Mouse (Mus musculus) liver, postnatal 0 days (tissue): ENCODE results near the gene Clic4. TPM values are rescaled to one million over a fixed set of nuclear protein-coding genes. Genes with fewer than 3 reads are reported as not detected.
A peak's percentile ranks its signal among the peaks of the same experiment; 100 is the strongest.

Experiments used
- ATAC-seq: fragments of 200-750 bp; cut with Nextera tagmentation; 2 replicates; pipeline ENCODE4 v1.8.0; 2017; ENCODE audit warnings: mild to moderate bottlenecking, moderate library complexity
- DNase-seq: peaks from one replicate; pipeline ENCODE4 v3.0.0-alpha.2; 2016
- H3K27ac ChIP-seq: fragments of 300-500 bp; sonication (generic); 2 replicates; pipeline ENCODE4 v1.5.1; 2014; ENCODE audit warnings: antibody characterized with exemption, moderate library complexity, mild to moderate bottlenecking, low read depth
- H3K27me3 ChIP-seq: fragments of 300-500 bp; sonication (generic); 2 replicates; pipeline ENCODE4 v1.6.1; 2014; ENCODE audit warnings: low read length, control low read depth, mixed read lengths; ENCODE audit not compliant: insufficient read depth
- H3K36me3 ChIP-seq: fragments of 300-500 bp; sonication (generic); replicated peaks from 2 replicates; pipeline ENCODE4 v1.6.1; 2014; ENCODE audit warnings: mild to moderate bottlenecking, control low read depth, low read length, moderate library complexity, mixed read lengths; ENCODE audit not compliant: insufficient read depth
- H3K4me1 ChIP-seq: fragments of 300-500 bp; sonication (generic); 2 replicates; pipeline ENCODE4 v1.6.1; 2014; ENCODE audit warnings: antibody characterized with exemption, mild to moderate bottlenecking, control low read depth; ENCODE audit not compliant: insufficient read depth
- H3K4me2 ChIP-seq: fragments of 300-500 bp; sonication (generic); 2 replicates; pipeline ENCODE4 v1.6.1; 2014; ENCODE audit warnings: low read depth, mild to moderate bottlenecking, low read length, moderate library complexity, mixed read lengths
- H3K4me3 ChIP-seq: fragments of 300-500 bp; sonication (generic); 2 replicates; pipeline ENCODE4 v1.5.1; 2014; ENCODE audit warnings: low read depth, low read length
- H3K9ac ChIP-seq: fragments of 300-500 bp; sonication (generic); replicated peaks from 2 replicates; pipeline ENCODE4 v1.6.1; 2014; ENCODE audit warnings: mild to moderate bottlenecking, moderate library complexity
- H3K9me3 ChIP-seq: fragments of 300-500 bp; sonication (generic); 2 replicates; pipeline ENCODE4 v1.6.1; 2016; ENCODE audit warnings: mild to moderate bottlenecking, control low read depth, low read length, mixed read lengths
- CTCF ChIP-seq: sonication (generic); IDR thresholded peaks from 2 replicates; pipeline ENCODE4 v1.5.1; 2016; ENCODE audit warnings: antibody characterized with exemption, low read depth
- EP300 ChIP-seq: IDR thresholded peaks from 2 replicates; pipeline ENCODE4 v1.6.1; 2016; ENCODE audit warnings: antibody characterized with exemption, low read depth, mild to moderate bottlenecking
- WGBS: fragments of 180-500 bp; shearing (Covaris S2); extraction: QIAGEN DNeasy Blood & Tissue Kit; methylation state at CpG from one replicate; pipeline ENCODE4 v1.1.7; 2014; ENCODE audit not compliant: insufficient replicate concordance; 5-methylcytosine and 5-hydroxymethylcytosine counted together
- polyA plus RNA-seq: library from polyadenylated mRNA; unstranded; fragments of >200 nt; fragmentation: Nextera tagmentation; extraction: Ambion mirVana; gene quantifications from 2 replicates; pipeline ENCODE4 v1.2.1, GENCODE M21; 2015

Clic4 gene
- polyA plus RNA-seq = 52.2 and 64.6 TPM in 2 replicates

- TF ChIP-seq CTCF (peak; percentile 57), EP300 (peak; percentile 45; the same call in 1 of the 2 replicates)
- ATAC-seq = peak; percentile 94
- peak within 1 kb of the TSS; percentile 88 for H3K4me3 ChIP-seq
- H3K4me2 ChIP-seq = peak within 1 kb of the TSS; percentile 85
- H3K9me3 ChIP-seq = no peaks in the 10 kb centered on the region
- H3K36me3 ChIP-seq = peaks cover 6% of the 10 kb centered on the region; the same call in 1 of the 2 replicates
- peak; percentile 100 for DNase-seq
- peaks cover 43% of the 10 kb centered on the region for H3K4me1 ChIP-seq
- H3K27ac ChIP-seq = peak within 1 kb of the TSS; percentile 97
- under 1% methylated on average over 61 of the region's 64 CpGs for WGBS
- H3K27me3 ChIP-seq = no peaks in the 10 kb centered on the region
- peak within 1 kb of the TSS; percentile 95 for H3K9ac ChIP-seq
Observed at GRCm38 (mm10) chr4:135272640-135273306, at the start of gene Clic4. Gene Clic4, minus strand, starts transcription at chr4:135272814.

- ATAC-seq (peak; percentile 29), DNase-seq (peak; percentile 87)
- no peaks in the 10 kb centered on the region for H3K9me3 ChIP-seq
- H3K27ac ChIP-seq = no peak overlapping the region
- 23% methylated on average over 2 of the region's 2 CpGs for WGBS
- H3K4me2 ChIP-seq = no peak overlapping the region
- no peaks in the 10 kb centered on the region for H3K27me3 ChIP-seq
- H3K36me3 ChIP-seq = peaks cover 66% of the 10 kb centered on the region
- no peak overlapping the region for H3K4me3 ChIP-seq
- H3K4me1 ChIP-seq = peaks cover 21% of the 10 kb centered on the region
- TF ChIP-seq EP300 (no peak), CTCF (peak; percentile 98)
- H3K9ac ChIP-seq = no peak overlapping the region
Observed at GRCm38 (mm10) chr4:135317966-135318365, 45.4 kb upstream of the Clic4 start.

- Histone ChIP-seq H3K27ac (no peak overlapping the region), H3K36me3 (peaks cover 62% of the 10 kb centered on the region), H3K9ac (no peak overlapping the region), H3K9me3 (no peaks in the 10 kb centered on the region), H3K4me1 (peaks cover 25% of the 10 kb centered on the region), H3K4me3 (no peak overlapping the region), H3K27me3 (no peaks in the 10 kb centered on the region), H3K4me2 (no peak overlapping the region)
- ATAC-seq (no peak), DNase-seq (no peak)
- TF ChIP-seq EP300 (no peak), CTCF (no peak)
- 89% methylated on average over 4 of the region's 4 CpGs for WGBS
Observed at GRCm38 (mm10) chr4:135317539-135317938, 44.9 kb upstream of the Clic4 start.

- H3K4me1 ChIP-seq = peaks cover 32% of the 10 kb centered on the region
- no peak overlapping the region for H3K27ac ChIP-seq
- no peak for ATAC-seq
Observed at GRCm38 (mm10) chr4:135315287-135315686, 42.7 kb upstream of the Clic4 start.

GRCm38 (mm10) chr4:135314419-135314832 lies 41.8 kb upstream of the Clic4 start:
- Histone ChIP-seq H3K9me3 (no peaks in the 10 kb centered on the region), H3K4me1 (peaks cover 32% of the 10 kb centered on the region), H3K36me3 (peaks cover 33% of the 10 kb centered on the region), H3K4me3 (peak overlapping the region; percentile 21; the same call in 1 of the 2 replicates), H3K9ac (peak overlapping the region; percentile 28; the same call in 1 of the 2 replicates), H3K27ac (peak overlapping the region; percentile 90), H3K4me2 (peak overlapping the region; percentile 66), H3K27me3 (no peaks in the 10 kb centered on the region)
- peak; percentile 6; the same call in 1 of the 2 replicates for ATAC-seq
- TF ChIP-seq EP300 (peak; percentile 70), CTCF (no peak)
- DNase-seq = peak; percentile 43
- 41% methylated on average over 11 of the region's 11 CpGs for WGBS

More at GRCm38 (mm10) chr4:135315287-135315686, 42.7 kb upstream of the Clic4 start:
- TF ChIP-seq EP300 (no peak), CTCF (no peak)
- Histone ChIP-seq H3K9ac (no peak overlapping the region), H3K4me3 (no peak overlapping the region), H3K4me2 (no peak overlapping the region), H3K27me3 (no peaks in the 10 kb centered on the region), H3K36me3 (peaks cover 41% of the 10 kb centered on the region), H3K9me3 (no peaks in the 10 kb centered on the region)
- no peak for DNase-seq
- WGBS = 86% methylated on average over 9 of the region's 9 CpGs

- 13% methylated on average over 9 of the region's 9 CpGs for WGBS
- H3K4me3 ChIP-seq = peak overlapping the region; percentile 21; the same call in 1 of the 2 replicates
- TF ChIP-seq EP300 = no peak
- TF ChIP-seq CTCF = no peak
- no peaks in the 10 kb centered on the region for H3K27me3 ChIP-seq
- peak overlapping the region; percentile 28 for H3K9ac ChIP-seq
- peak overlapping the region; percentile 90 for H3K27ac ChIP-seq
- peak overlapping the region; percentile 66 for H3K4me2 ChIP-seq
- no peaks in the 10 kb centered on the region for H3K9me3 ChIP-seq
- H3K36me3 ChIP-seq = peaks cover 28% of the 10 kb centered on the region
- peak; percentile 68 for DNase-seq
- peaks cover 32% of the 10 kb centered on the region for H3K4me1 ChIP-seq
- ATAC-seq = peak; percentile 81
Observed at GRCm38 (mm10) chr4:135313761-135314241, 41.2 kb upstream of the Clic4 start.
